Mouse (Mus musculus) G1E (cell line): ENCODE measurements around the gene Dnajc6.

Experiments used
- CTCF ChIP-seq: IDR thresholded peaks from 2 replicates; pipeline ENCODE4 v1.5.1; 2012; ENCODE audit warnings: low read depth, low read length, inconsistent platforms, mixed read lengths
- GATA1 ChIP-seq: IDR thresholded peaks from 2 replicates; pipeline ENCODE4 v1.6.1; 2012; ENCODE audit warnings: borderline replicate concordance, low read length, inconsistent platforms, mixed read lengths
- GATA2 ChIP-seq: IDR thresholded peaks from 2 replicates; pipeline ENCODE4 v1.6.1; 2012; ENCODE audit warnings: low read depth, low read length, inconsistent platforms, borderline replicate concordance
- POLR2AphosphoS5 ChIP-seq: IDR thresholded peaks from 2 replicates; pipeline ENCODE4 v1.6.1; 2012; ENCODE audit warnings: low read depth, low read length, inconsistent platforms; ENCODE audit not compliant: insufficient replicate concordance
- TAL1 ChIP-seq: conservative IDR thresholded peaks from 2 replicates; pipeline ENCODE4 v1.6.1; 2012; ENCODE audit warnings: low read depth, low read length, inconsistent platforms, mixed read lengths

- TF ChIP-seq CTCF = no peak
- TF ChIP-seq GATA1 = no peak
- TF ChIP-seq TAL1 = no peak
- no peak for TF ChIP-seq POLR2AphosphoS5
- no peak for TF ChIP-seq GATA2
Observed at GRCm38 (mm10) chr4:101496188-101496533, 287 bp upstream of the Dnajc6 start.
